Mouse (Mus musculus): Measurements from ENCODE around the gene 4921504E06Rik. TPM values are rescaled to one million over a fixed set of nuclear protein-coding genes. Genes with fewer than 3 reads are reported as not detected.

The 4921504E06Rik gene
- total and polyA plus RNA-seq, 3 experiments, result not detected

DNA sequence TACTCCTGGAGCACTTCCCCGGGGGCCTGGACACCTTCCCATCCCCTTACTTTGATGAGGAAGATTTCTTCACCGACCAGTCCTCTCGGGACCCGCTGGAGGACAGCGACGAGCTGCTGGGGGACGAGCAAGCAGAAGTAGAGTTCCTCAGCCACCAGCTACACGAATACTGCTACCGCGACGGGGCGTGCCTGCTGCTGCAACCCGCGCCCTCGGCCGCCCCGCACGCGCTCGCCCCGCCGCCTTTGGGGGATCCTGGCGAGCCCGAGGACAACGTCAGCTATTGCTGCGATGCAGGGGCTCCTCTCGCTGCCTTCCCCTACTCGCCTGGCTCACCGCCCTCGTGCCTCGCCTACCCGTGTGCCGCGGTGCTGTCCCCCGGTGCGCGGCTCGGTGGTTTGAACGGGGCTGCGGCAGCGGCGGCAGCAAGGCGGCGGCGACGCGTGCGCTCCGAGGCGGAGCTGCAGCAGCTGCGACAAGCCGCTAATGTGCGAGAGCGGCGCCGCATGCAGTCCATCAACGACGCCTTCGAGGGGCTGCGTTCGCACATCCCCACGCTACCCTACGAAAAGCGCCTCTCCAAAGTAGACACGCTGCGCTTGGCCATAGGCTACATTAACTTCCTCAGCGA is 107.7 kb downstream of the 4921504E06Rik start:
- DNase-seq (ENCODE audit: low read depth, low spot score), result no peak
- H3K36me3 ChIP-seq (ENCODE audit: control insufficient read depth in 1 of 2, insufficient read depth in 2 of 2, low read length in 2 of 2), result no peaks in the 10 kb centered on the region
- H3K27ac ChIP-seq (ENCODE audit: control insufficient read depth, low read depth, low read length), result no peak overlapping the region
- no peaks in the 10 kb centered on the region for H3K4me1 ChIP-seq (ENCODE audit: control insufficient read depth in 1 of 2, insufficient read depth in 2 of 2, low read length in 2 of 2)
- no peaks in the 10 kb centered on the region for H3K27me3 ChIP-seq (ENCODE audit: control insufficient read depth in 1 of 2, insufficient read depth in 2 of 2, low read length in 2 of 2)
- H3K79me2 ChIP-seq (ENCODE audit: control insufficient read depth, insufficient read depth, low read length, poor library complexity), result no peaks in the 10 kb centered on the region
- TF ChIP-seq E2F4 (IDR thresholded peaks at IDR 0.05; ENCODE audit: borderline replicate concordance, low read depth, low read length), result no peak
- TF ChIP-seq CHD1 (IDR thresholded peaks at IDR 0.05; ENCODE audit: low read depth, low read length), result no peak
- no peak for TF ChIP-seq POLR2A (IDR thresholded peaks at IDR 0.05; ENCODE audit: control insufficient read depth in 1 of 2, insufficient read depth in 1 of 2, low read depth in 1 of 2, low read length in 2 of 2, poor library complexity in 1 of 2)
- TF ChIP-seq MXI1 (IDR thresholded peaks at IDR 0.05; ENCODE audit: low read depth, low read length), result no peak
- no peak for TF ChIP-seq CTCF (IDR thresholded peaks at IDR 0.05 in 2 of 3, conservative IDR thresholded peaks at IDR 0.05 in 1 of 3; ENCODE audit: control insufficient read depth in 1 of 3, insufficient read depth in 1 of 3, low read depth in 2 of 3, low read length in 3 of 3, poor library complexity in 1 of 3, severe bottlenecking in 1 of 3)
- no peak for TF ChIP-seq BHLHE40 (IDR thresholded peaks at IDR 0.05; ENCODE audit: borderline replicate concordance, low read depth, low read length)
- no peak for TF ChIP-seq MAFK (IDR thresholded peaks at IDR 0.05; ENCODE audit: borderline replicate concordance, low read depth, low read length)
- no peak for TF ChIP-seq MEF2A (IDR thresholded peaks at IDR 0.05; ENCODE audit: extremely low read depth, insufficient replicate concordance, low read depth, low read length, poor library complexity, severe bottlenecking)
- TF ChIP-seq MYB (IDR thresholded peaks at IDR 0.05; ENCODE audit: low read depth, low read length), result no peak
- TF ChIP-seq UBTF (IDR thresholded peaks at IDR 0.05; ENCODE audit: borderline replicate concordance, insufficient read depth, low read depth, low read length), result no peak
- no peak for TF ChIP-seq MYC (IDR thresholded peaks at IDR 0.05; ENCODE audit: low read depth, low read length)
- no peak for TF ChIP-seq ZKSCAN1 (IDR thresholded peaks at IDR 0.05; ENCODE audit: low read depth, low read length)
- no peak for TF ChIP-seq MAX (IDR thresholded peaks at IDR 0.05; ENCODE audit: low read length)
- TF ChIP-seq ZMIZ1 (IDR thresholded peaks at IDR 0.05; ENCODE audit: low read depth, low read length), result no peak
- no peak for TF ChIP-seq NRF1 (IDR thresholded peaks at IDR 0.05; ENCODE audit: insufficient read depth, low read depth, low read length, poor library complexity, severe bottlenecking)
- no peak for TF ChIP-seq SIN3A (IDR thresholded peaks at IDR 0.05; ENCODE audit: low read length)
- TF ChIP-seq TCF12 (IDR thresholded peaks at IDR 0.05; ENCODE audit: low read depth, low read length), result no peak
- TF ChIP-seq CHD2 (IDR thresholded peaks at IDR 0.05; ENCODE audit: low read length), result no peak
- TF ChIP-seq NELFE (IDR thresholded peaks at IDR 0.05; ENCODE audit: low read depth, low read length), result no peak
- no peak for TF ChIP-seq USF1 (IDR thresholded peaks at IDR 0.05; ENCODE audit: low read depth, low read length)
- H3K9ac ChIP-seq (ENCODE audit: control insufficient read depth, low read depth, low read length, poor library complexity, severe bottlenecking), result no peak overlapping the region
- no peaks in the 10 kb centered on the region for H3K9me3 ChIP-seq (replicated peaks; ENCODE audit: insufficient read depth, low read length)
- no peak overlapping the region for H3K4me3 ChIP-seq (ENCODE audit: control insufficient read depth in 1 of 2, insufficient read depth in 1 of 2, low read depth in 2 of 2, low read length in 2 of 2)

All from MEL (cell line).